Mouse (Mus musculus): ENCODE results near the gene Luzp1.

Luzp1 gene

DNA sequence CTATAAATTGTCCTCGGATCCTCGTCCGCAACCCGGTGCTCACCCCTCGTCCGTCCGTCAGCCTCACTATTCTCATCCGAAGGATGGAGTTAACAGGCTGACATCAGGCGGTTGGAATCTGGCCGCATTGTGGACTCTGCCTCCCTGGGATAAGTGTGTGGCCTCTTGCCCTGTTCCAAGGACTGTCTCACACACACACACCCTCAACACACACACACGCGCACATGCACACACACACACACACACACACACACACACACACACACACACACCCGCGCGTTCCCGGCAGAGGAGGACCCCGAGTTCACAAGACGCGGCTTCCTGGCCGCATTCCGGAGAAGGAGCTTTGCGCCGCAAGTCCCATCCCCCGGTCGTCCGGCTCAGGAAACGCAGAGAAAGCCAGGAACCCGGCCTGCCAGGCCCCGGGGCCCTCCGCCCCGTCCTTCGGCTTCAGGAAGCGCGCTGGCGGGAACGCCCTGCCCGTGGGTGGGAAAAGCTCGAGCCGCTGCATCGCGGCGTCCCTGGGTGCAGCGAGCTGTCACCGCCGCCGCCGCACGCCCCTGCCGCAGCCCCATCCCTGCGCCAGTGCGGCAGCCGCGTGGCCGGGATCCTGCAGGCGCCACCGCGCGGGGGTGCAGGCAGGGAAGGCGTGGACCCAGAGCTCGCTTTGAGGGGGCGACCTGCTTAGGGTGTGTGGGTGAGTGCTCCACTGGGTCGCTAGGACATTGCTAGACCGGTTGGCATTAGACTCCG, 7.3 kb upstream of the Luzp1 start, which contains the start of gene 6030445D17Rik:
Gene 6030445D17Rik, plus strand, starts transcription at position 165 of the 753 bp plus-strand sequence.
- in situ Hi-C loops (cut with MboI): no loop called here

DNA sequence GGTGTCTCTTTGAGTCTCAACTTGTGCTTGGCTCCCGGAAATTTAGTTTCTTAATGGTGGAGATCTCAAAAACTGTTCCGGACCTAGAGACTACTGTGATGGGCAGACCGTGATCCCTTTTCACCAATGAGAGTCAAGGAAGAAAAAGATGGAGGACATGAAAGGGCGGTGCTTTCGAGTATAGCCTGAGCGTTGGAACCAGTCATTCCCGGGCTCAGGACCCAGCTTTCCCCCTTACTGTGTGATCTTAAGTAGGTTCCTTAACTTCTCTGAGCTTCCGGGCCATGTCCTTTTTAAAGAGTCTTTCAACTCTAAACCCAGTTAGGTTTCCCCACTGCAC, 6.8 kb upstream of the Luzp1 start:
- in situ Hi-C loops (cut with MboI): no loop called here

DNA sequence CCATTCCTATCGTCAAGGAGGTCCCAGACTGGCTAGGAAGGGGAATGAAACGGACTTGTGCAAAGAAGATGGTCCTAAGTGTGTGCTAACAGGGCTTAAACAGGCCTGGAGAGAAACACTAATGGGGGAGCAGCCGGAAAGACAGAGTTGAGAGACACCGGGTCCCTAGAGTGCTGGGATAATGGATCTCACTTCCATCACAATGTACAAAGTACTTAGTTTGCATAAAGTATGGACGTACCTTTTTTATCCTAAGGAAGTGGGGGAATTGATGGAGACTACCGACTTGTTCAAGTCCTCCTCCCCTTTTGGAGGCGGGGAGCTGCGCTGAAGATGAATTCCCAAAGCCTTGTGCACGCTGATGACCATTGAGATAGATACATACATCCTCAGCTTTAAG, 6.1 kb upstream of the Luzp1 start:
- in situ Hi-C loops (cut with MboI): no loop called here

DNA sequence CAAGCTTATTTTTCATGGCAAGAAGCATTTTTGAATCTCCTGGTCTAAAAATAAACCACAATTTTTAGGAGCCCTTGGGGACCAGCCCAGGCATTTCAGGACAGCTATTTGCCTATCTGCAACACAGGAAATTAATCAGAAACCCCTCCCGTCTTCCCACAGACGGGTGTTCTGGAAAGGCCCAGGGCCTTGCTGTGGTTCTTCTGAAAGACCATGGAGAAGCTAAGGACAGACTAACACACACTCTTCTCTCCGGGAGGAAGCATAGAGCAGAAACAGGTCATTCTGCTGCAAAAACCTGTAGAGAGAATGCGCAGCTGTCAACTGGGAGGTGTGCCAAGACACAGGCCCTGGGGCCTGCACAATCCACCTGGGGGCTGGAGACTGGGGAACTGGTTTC, 3.3 kb upstream of the Luzp1 start:
- in situ Hi-C loops (cut with MboI): no loop called here

DNA sequence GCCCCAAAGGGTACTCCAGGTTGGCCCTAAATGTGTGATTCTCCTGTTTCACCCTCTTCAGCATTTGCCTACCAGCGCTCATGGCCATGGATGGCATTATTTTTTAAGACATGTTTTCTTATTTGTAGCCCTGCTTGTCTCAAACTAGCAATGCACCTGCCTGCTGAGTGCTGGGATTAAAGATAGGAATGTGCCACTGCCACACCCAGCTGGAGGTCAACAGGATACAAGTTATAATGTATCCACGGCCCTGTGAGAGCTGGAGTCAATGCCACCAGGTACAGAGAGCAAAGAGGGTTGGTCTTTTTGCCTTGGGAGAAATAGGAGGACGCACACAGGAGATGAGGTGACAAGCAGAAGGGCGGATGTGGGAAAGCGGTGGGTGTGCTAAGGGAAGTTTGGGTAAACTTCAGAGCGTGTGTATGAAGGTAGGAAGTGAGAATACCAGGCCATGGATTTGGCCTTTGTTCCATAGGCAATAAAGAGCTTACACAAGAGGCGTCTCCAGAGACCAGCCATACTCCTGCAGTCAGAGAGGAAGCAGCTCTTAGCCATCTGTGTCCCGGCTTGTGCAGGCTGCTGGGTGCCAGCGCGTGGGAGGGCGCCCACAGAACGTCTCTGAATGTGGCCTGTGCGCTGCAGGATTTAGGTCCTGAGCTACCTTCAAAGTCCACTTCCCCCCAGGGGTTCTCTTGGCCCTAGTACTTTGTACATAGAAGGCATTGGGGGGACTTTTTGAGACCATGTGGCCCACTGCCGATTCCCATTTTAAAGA, 821 bp upstream of the Luzp1 start:
- in situ Hi-C loops (cut with MboI): no loop called here

DNA sequence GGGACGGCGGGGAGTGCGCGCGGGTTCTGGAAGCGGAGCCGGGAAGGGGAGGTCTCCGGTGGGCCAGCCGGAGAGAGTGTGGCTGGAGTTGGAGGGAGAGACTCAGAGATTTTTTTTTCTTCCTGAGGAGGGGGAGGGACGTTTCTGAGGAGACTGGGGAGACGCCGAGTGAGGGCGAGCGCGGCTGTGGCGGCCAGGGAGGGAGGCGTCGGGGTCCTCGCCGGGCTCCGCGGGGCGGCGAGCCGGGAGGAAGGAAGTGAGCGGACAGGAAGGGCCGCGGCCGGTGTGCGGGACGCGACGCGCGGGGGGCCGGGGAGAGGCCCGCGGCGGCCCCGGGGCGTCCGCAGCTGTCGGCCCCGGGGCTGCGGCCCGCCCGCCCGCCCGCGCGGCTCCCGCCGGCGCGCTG, 383 bp downstream of the Luzp1 start:
- in situ Hi-C loops (cut with MboI): no loop called here

DNA sequence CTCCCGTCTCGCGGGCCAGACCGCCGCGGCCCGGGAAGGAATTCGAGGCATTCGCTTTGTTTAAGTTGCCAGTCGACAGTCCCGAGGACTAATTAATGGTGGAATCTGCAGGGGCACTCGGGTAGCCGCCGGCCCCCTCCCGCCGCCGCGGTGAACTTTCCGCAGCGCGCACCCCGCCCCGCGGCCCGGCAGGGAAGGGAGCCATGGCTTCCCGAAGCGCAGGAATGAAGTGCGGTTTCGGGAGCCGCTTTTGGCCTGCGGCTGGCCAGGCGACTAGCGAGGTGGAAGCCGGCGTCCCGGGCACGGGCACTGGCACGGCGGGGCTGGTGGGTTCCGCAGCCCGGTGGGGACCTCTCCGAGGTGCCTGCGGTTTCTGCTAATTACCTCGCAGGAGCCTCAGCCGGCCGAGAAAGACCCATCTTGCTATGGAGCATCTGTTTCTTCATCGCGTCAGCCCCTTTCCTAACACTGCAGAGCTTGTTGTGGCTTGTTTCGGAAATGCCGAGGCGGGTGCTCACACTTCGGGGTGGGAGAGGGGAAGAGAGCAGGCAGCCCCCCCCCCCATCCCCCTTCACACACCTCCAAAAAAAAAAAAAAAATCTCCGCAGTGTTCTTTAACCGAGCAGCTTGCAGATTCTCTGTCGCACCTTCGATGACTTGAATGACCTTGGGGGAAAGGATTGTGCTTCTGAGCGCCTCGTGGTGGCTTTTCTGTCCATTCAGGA, 948 bp downstream of the Luzp1 start:
- in situ Hi-C loops (cut with MboI): no loop called here

DNA sequence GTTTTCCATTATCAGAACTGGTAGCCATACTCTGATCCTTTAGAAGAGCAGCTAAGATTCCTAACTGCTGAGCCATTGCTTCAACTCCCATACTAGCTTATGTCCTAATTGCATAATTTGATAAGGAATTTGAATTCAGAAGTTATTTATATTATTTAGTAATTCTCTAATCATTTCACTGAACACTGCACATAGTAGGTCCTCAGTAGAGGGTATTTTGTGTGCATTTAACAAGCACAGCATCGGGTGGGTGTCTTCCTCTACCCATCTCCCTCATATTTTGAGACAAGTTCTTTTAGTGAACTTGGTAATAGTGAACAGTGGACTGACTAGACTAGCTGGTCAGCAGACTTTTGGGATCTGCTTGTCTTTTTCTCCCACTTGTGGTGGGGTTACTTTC, 7.1 kb downstream of the Luzp1 start:
- in situ Hi-C loops (cut with MboI): no loop called here

DNA sequence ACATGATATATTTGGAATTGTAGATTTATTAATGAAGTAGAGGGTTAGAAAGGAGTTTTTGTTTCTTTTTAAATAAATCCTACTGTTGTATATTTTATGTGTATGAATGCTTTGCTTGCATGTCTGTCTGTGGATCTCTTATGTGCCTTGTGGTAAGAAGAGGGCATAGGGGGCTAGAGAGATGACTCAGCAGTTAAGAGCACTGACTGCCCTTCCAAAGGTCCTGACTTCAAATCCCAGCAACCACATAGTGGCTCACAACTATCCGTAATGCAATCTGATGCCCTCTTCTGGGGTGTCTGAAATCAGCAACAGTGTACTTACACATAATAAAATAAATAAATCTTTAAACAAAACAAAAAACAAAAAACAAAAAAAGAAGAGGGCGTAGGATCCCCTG, 17.0 kb downstream of the Luzp1 start:
- in situ Hi-C loops (cut with MboI): no loop called here

DNA sequence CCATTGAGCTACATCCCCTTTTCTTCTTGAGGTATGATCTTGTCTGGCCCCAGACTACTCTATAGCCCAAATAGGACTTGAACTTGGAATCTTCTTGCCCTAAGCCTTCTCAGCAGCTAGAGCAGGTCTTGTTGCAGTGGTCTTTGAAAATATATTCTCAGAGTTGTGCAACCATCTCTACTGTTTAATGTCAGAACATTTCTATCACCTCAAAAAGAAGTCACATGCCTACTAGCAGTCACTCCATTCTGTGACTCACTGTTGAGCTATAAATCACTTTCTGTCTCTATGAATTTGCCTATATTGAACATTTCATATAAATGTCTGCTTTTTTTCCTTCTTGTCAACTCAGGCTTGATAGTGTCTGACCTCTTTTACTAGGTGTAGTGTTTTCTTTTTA, 26.4 kb downstream of the Luzp1 start:
- in situ Hi-C loops (cut with MboI): no loop called here

DNA sequence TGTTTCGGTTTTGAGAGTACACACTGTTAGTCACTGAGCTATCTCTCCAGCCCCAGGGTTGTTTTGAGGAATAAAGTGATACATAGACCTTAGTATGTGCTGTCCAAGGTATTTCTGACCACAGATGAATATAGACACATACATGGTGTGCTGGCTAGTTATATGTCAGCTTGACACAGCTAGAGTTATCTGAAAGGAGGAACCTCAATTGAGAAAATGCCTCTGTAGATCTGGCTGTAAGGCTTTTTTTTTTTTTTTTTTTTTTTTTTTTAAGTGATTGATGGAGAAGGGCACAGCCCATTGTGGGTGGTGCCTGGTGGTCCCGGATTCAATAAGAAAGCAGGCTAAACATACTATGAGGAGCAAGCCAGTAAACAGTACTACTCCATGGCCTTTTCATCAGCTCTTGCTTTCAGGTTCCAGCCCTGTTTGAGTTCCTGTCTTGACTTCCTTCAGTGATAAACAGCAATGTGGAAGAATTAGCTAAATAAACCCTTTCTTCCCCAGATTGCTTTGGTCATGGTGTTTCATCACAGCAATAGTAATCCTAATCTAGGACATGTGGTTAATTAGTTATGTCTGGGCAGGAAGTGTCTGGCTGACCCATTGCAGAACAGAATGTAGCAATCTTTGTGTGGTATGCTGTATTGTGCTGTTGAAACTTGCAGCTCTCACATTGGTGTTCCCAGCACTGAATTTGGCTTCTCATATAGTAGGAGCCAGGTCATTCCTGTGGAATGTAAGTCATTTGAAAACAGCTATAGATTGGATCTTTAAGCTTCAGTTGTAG, 36.1 kb downstream of the Luzp1 start:
- in situ Hi-C loops (cut with MboI): no loop called here

DNA sequence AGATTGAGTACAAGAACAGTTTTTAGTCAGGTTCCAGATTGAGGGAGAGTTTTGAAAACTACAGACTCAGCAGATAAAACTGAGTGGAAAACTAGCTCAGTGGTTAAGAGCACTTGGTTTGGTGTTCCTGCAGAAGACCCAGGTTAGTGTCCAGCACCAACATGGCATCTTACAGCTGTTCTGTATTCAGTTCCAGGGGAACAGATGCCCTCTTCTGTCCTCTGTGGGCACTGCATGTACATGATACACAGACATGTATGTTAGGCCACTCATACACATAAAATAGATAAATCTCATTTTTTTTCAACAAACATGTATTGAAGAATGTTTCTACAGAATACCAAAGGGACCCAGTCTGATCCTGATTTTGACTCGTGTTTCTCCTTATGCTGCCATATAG, 40.3 kb downstream of the Luzp1 start:
- in situ Hi-C loops (cut with MboI): no loop called here

DNA sequence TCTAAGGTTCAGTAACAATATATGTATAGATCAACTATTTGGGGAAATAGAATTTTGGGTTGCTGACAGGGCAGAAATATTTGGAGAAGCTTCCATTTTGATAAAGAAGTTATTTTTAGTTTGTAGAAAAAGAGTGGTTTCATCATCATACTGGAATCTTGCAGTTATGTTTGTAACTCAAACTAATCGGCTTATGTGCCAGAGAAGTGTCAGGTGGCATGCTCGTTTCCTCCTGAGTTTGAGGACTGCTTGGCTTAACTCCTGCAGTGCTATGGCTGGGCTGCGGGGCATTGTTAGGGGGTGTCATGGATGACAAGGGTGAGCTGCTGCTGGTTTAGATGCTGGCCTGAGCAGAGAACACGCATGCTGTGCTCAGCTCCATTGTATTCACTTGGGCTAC, 42.1 kb downstream of the Luzp1 start:
- in situ Hi-C loops (cut with MboI): no loop called here

DNA sequence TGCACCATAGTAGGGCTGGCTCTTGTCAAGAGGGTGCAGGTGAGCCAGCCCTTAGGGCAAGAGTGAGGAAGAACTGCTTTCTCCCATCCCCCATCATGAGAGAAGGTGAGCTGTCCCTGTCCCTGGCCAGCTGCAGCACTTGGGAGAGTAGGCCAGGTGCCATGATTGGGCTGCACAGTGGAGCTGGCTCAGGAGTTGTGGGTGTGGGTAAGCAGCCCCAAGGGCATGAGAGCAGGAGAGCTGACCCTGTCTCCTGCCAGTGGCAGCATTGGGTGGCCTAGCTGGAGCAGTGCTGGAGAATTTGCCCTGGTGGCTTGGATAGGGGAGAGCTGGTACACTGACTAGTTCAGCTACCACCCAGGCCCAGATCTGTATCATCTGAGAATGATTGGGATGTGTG, 43.3 kb downstream of the Luzp1 start:
- in situ Hi-C loops (cut with MboI): no loop called here

DNA sequence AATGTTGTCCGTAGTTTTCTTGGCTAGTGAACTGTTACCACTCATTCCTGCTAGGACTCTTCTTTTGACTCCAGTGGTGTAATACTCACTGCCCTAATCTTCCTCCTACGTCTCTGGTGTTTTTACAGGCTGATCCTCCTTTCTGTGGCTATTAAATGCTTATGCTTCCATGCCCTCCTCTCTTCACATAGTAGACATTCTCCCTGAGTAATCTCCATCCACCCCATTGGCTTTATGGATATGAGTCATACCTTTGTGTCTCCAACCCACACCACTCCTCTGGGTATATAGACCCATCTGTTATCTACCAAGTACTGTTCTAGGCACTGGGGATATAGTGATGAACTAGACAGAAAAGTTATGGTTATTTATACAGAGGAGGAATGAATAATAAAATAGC, 48.6 kb downstream of the Luzp1 start:
- in situ Hi-C loops (cut with MboI): no loop called here

DNA sequence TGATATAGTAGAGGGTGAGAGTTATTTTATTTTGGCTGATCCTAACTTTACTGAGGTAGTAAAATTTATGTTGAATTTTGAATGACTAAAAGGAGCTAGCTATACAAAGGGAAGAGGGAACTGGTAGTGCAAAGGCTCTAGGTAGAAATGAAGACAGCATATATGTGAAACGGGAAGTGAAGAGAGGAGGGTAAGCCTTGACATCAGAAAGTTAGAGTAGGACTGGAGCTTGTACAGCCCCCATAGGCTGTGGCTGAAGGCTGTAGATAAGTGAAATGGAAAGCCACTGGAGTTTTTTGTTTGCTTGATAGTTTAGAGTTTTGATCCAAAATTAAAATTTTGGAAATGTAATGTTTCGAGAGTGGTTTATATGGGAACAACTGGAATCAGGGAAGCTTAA, 49.0 kb downstream of the Luzp1 start:
- in situ Hi-C loops (cut with MboI): no loop called here

DNA sequence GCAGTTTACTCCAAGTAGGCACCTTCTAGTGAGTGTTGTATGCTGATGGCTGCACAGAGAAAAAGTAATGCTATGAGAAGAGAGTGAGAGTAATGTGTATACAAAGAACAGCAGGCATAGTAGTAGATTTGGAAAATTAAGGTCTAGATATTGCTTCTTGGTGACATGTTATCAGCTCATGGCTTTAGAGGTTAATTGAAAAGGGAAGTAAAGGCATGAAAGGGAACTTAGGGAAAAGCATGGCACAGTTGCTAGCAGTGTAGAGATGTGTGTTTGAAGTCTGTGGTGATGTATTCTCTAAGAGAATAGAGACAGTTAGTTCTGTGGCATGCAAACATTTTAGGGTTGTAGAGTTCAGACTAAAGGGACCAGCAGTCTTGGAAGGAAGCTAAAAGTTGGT, 50.3 kb downstream of the Luzp1 start:
- in situ Hi-C loops (cut with MboI): no loop called here

DNA sequence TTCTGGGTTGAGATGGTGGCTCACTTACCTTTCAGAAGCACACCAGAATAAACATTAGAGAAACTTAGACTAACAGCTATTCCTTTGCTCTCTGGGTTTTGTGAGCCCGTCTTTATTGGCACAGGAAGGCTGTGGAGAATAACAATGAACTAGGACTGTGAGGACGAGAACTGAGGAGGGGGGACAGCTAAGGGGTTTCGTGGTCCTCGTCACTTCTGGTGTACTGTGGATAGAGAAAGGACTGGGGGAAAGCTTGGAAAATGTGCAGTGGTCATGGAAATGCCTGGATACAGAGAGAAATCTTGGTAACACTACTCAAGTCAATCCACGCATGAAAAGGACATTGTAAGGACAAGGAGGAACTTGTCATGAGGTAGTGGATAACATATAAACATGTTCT, 52.3 kb downstream of the Luzp1 start:
- in situ Hi-C loops (cut with MboI): no loop called here

DNA sequence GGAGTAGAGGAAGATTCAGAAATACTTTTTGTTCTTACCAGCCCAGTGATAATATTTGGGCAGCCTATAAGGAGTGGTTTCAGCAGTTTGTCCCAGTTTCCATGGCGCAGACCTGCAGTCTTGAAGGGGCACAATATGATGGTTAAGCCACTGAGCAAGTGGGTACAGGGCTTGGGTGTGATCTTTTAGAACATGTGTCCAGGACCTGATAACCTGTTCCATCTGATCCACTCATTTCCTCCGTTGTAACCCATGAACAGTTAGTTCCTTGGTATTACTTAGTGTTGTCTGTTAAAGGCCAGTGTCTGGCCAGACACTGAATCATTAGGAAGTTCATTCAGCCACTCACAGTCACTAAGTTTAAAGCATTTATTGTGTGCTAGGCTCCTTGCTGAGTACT, 54.7 kb downstream of the Luzp1 start:
- in situ Hi-C loops (cut with MboI): no loop called here

DNA sequence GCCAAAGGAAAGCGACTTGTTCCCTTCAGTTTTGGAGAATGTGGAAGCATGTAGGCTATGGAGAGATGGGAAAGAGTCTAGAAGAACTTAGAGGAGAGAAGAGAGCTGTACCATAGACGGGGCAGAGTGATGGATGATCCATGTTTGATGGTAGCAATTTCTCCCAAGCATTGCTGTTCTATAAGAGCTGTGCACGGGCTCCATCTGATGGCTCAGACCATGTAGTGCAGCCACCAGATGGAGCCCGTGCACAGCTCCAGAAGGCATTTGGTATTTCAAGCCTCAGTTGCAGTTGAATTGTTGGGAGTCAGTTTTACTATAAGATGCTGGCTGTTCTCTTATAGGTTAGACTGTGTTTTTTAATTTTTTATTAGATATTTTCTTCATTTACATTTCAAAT, 56.9 kb downstream of the Luzp1 start:
- in situ Hi-C loops (cut with MboI): no loop called here

DNA sequence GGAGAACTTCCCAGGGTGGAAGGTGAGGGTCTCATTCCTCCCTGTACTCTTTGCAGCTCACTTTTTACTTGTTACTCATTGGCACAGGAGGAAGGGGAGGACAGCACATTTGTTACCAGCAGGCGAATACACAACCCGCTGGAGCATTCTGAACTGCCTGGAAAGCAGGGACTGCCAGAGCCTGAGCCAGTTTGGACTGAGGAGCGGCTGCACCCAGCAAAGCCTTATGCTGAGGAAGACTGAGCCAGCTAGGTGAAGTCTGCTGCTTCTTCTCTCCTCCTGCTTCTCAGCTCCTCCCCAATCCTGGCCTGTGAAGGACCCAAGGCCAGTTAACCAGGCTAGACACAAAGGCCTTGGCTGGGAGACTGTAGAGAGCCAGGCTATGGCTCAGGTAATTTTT, 75.6 kb downstream of the Luzp1 start:
- in situ Hi-C loops (cut with MboI): no loop called here
